Mouse (Mus musculus) stomach, postnatal 0 days (tissue): Measurements from ENCODE around the gene Allc.

Experiments used
- CTCF ChIP-seq: IDR thresholded peaks from 2 replicates; pipeline ENCODE4 v1.5.1; 2016; ENCODE audit warnings: antibody characterized with exemption, low read depth, mild to moderate bottlenecking, moderate library complexity
- EP300 ChIP-seq: optimal IDR thresholded peaks from 2 replicates; pipeline ENCODE3; 2016; ENCODE audit warnings: antibody characterized with exemption

- TF ChIP-seq CTCF, result no peak
- no peak for TF ChIP-seq EP300
These were observed 68.0 kb downstream of the Allc start for GRCm38 (mm10) chr12:28514264-28514775.
